Mouse (Mus musculus) urinary bladder, postnatal 0 days (tissue): ENCODE data around the gene Tdrd1. TPM values are rescaled to one million over a fixed set of nuclear protein-coding genes. Genes with fewer than 3 reads are reported as not detected.

Experiments
- polyA plus RNA-seq: library from polyadenylated mRNA; unstranded; fragments of >200 nt; fragmentation: Nextera tagmentation; extraction: Ambion mirVana; gene quantifications from 2 replicates; pipeline ENCODE4 v1.2.1, GENCODE M21; 2015

Gene Tdrd1
- 0.10 and 0.21 TPM in 2 replicates for polyA plus RNA-seq

GRCm38 (mm10) chr19:56826047-56826631, at the start of gene Tdrd1:
Gene Tdrd1 (plus strand): TSS chr19:56826209.

GRCm38 (mm10) chr19:56821798-56822447, 4.1 kb upstream of the Tdrd1 start, which contains the start of gene Ccdc186:
Gene Ccdc186 (minus strand): TSS chr19:56822190.

GRCm38 (mm10) chr19:56873816-56874600, 48.0 kb downstream of the Tdrd1 start, which contains the start of gene Vwa2:
Gene Vwa2 (plus strand): TSS chr19:56874249.

Other genes with a start within 250 kb of the Tdrd1 start
- 0.62 and 0.66 TPM in 2 replicates for gene Adrb1, start 104.0 kb upstream of the Tdrd1 start, polyA plus RNA-seq
- 15.3 and 16.8 TPM in 2 replicates for gene Ccdc186, start 4.0 kb upstream of the Tdrd1 start, polyA plus RNA-seq
- 0.07 and 0.10 TPM in 2 replicates for gene Vwa2, start 48.0 kb downstream of the Tdrd1 start, polyA plus RNA-seq
- 8.2 and 8.4 TPM in 2 replicates for gene Afap1l2, start 182.0 kb downstream of the Tdrd1 start, polyA plus RNA-seq